Mouse (Mus musculus) retina, postnatal 1 day (tissue): ENCODE measurements at regions not wholly inside any gene's neighbourhood (a gene's known extent, or its start where the extent isn't known, plus 50 kb on each side); places are given as distances from the start of the nearest gene placed in this dataset.
A peak's percentile ranks its signal among the peaks of the same experiment; 100 is the strongest.

Experiments used
- DNase-seq: peaks from one replicate; pipeline ENCODE4 v3.0.0-alpha.2; 2012

DNA sequence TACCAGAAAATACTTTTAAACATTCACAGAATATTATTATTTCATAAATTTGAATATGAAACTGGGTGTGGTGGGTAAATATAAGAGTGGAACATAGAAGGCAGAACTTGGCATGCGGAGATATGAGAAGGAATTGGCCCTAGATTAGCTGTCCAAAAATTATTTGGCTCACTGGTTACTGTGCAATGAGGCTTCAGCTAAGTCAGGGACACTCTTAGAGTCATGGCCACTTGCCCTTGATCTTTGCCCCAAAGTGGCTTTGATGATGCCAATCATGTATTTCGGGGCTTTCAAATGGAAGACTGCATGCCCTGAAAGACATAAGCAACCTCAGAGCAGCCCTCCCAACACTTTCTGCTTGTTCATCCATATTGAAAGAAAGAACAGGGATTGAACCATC is 76.9 kb downstream of the Pxdc1 start:
- no peak for DNase-seq

DNA sequence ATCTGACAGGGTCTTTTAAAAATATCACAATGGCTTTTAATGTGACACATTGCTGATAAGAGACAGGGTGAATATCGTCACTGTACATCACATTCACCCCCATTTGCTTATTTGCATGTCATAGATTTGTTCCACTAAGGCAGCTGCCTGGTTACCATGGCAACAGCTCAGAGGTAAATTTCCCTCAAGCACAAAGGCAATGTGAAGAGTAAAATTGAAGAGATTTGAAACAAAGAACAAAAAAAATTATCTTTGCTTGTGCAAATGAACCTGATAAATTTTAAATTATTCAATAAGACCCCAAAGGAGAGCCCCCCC is 77.3 kb downstream of the Pxdc1 start:
- DNase-seq, result peak; percentile 69

DNA sequence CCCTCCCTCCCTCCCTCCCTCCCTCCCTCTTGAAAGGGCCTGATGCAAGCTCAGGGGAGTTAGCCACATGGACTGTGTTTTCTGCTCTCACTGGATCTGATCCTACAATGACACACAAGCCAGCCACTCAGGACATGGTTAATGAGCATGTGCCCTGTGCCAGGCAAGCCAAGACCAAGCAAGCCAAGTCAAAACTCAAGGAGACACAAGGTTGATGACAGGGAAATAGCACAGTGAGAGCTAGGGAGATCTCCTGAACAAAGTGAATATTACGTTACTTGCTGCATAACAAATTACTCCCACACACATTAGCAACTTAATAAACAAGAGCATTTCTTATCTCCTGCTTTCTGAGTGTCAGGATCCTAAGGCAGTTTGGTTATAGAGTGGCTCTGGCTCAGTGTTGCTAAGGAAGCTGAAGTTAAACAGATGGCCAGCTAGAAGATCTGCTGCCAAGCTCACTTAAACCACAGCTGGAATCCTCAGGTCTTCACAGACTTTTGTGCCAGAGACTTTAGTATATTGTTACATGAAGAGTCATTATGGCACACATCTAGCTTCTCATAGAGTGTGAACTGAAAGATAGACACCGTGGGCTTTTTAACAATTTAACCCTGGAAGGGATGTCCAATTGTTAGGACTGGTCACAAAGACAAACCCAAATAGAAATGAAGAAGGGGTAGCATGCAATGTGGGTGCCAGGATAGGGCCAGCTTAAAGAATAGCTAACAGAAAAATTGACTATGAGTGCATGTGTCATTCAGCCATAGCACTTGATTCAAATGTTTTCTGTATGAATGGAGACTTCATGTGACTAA is 77.9 kb downstream of the Pxdc1 start:
- peak; percentile 7 for DNase-seq

DNA sequence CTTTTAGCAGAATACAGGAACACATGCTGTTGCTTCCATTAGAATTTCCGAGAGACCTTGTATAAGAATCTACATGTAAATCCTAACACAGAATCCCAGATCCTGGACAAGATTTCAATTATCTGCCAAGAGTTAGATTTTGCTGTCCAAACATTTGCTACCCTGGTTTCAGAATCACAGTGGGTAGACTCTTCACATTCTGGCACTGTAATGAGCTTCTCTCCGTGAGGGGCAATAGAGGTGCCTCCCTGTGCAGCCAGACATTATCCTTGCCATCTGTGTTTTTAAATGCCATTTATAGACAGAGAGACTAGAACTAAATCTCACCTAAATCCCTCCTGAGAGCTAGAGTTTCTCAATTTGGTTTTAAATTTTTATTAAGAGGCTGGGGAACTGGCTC is 84.0 kb downstream of the Pxdc1 start:
- no peak for DNase-seq

DNA sequence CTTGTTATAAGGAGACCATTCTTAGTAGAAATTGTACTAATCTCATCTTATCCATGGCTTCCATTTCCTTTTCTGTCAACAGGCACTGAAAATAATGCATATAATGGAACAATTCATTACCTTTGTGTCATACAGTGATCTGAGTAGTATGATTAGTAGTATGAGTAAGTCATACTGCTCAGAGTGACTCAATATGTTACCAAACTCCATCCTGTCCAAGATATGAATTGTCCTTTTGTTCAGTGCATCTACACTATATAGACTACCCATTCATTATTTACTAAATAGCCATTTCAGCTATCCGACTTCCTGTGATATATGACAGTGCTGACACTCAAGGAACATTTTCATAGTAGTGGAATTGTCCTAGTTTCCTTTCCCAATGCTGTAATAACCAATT is 86.6 kb downstream of the Pxdc1 start:
- no peak for DNase-seq

DNA sequence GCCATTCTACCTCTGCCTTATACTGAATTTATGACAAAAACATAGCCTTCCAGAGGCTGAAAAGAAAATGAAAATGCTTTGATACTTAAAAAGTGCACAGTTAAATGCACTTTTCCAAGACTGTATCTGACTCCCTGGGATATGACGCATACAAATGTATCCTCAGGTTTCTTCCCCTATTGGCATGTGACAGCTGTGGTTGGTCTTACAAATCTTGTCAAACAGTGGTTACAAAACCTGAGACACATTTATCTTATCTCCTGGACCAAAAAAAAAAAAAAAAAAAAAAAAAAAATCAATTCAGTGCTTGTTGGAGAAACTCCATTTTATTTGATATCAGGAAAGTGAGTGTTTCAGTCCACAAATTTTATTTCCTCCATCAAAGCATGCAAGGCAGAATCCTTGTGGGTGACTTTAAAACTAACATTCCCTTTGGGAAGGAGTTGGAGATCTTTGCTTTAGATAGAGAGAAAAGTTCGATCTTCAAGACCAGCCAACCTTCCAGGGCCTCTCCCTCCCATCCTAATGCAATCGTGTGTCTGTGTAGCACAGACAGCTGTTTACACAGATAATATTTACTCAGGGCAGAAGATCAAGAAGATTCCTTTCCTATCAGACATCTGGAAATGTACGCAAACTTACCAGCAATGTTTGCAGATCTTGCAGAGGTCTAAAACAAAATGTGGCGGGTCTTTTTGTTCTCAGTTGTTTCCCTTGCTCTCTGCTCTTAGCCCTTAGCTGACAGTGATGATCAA is 103.0 kb downstream of the Pxdc1 start:
- DNase-seq, result no peak

DNA sequence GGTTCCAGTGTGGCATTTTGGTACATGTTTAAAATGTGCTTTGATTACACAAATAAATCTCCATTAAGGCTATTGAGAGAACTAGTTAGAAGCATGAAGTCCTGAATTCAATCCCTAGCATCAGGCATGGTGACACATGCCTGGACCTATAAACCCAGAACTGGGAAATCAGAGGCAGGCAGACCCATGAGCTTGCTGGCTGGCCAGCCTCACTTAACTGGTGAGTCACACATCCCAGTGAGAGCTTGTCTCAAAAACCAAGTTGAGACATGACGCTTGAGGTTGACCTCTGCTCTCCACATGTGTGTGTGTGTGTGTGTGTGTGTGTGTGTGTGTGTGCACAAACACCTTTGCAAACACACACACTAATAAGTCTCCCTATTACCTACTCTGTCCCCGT is 112.6 kb downstream of the Pxdc1 start:
- no peak for DNase-seq

DNA sequence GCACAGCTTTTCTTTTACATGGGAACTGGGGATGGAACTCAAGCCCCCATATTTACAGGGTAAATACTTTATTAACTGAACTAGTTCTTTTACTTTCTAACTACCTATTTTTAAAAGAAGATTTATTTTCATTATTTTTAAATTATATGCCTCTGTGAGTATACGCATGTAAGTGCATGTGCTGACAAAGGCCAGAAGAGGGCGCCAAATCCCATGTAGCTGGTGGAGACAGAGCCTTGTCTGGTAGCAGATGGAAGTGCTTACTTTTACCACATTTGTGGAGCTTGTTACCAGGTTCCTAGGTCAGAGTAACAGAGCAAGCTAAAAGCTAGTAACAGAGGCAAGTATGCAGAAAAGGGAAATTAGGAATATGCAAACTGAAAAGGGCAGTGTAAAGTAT is 119.4 kb downstream of the Pxdc1 start:
- peak; percentile 12 for DNase-seq

DNA sequence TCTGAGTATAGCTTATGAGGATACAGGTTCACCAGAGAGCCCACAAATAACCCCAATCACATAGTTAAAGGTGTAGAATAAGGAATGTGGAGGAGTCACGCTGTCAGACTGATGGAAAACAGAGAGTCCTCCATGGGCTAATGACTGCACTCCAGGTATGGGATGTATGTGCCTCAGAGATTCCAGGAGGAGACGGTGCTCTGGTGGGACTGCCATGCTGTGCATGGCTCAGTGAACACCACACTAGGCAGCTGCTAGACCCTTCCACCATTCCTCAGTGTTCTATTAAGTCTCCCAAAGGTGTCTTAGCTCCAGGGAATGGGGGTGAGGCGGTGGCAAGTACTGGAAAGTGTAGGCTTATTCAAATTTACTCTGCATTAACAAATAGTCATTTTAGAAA is 142.0 kb downstream of the Pxdc1 start:
- no peak for DNase-seq

DNA sequence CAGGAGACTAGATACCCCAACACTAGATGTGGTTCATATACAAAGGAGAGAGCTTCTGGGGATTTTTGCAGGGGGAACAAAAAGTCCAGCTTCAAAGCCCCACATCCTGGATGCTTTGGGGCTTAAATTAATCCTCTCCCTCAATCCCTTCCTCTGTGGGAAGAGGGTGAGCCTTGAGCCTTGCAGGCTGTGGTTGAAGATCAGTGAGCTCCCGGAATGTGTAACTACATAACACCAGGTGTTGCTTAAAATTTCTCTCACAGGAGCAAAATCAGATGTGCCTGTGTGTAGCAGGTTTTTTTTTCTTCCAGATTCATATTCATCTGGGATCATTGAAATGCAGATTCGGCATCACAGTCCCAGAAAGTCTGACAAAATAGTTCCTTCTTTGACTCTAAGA is 146.1 kb downstream of the Pxdc1 start:
- no peak for DNase-seq

DNA sequence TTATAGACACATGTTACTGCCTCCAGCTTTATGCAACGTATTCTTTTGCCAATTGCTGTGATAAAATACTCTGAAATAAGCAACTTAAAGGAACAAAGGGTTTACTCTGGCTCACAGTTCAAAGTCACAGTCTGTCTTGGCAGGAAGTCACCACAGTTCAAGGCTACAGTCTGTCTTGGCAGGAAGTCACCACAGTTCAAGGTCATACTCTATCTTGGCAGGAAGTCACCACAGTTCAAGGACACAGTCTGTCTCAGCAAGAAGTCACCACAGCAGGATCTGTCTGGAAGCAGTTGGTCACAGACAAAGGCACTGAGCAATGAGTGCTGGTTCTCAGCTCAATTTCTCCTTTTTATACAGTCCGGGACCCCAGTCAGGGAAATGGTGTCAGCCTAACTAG is 147.4 kb downstream of the Pxdc1 start:
- DNase-seq, result no peak

DNA sequence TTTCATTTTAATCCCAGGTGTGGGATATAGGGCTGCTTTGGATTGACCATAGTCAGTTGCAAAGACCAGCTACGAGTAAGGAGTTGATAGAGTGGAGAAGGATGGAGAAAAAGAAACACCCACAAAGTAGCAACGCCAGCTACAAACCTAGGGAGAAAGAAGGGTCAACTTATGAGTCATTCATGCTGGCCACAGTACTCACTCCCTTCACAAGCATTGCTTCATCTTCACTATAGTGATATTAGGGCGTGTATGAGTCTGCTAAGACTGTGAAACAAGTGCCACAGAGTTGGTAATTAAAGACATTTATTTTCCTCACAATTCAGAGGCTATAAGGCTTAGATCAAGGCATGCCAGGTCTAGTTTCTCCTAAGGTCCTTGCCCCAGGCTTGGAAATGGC is 148.4 kb downstream of the Pxdc1 start:
- no peak for DNase-seq

DNA sequence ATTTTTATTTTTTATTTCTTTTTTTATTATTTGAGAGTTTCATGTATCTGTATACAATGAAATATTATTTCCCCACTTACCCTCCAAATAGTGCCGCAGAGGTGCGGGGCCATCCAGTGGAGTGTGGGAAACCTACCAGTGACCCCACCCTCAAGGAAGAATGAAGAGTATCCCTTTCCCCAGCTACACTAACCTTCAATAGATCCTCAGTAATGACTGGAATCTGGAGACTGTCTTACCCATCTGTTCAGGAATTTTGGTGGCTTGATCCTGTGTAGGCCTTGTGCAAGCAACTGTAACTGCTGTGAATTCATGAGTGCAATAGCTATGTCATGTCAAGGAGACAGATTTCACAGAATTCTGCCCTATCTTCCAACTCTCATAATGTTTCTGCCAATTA is 153.9 kb upstream of the Slc22a23 start:
- no peak for DNase-seq

DNA sequence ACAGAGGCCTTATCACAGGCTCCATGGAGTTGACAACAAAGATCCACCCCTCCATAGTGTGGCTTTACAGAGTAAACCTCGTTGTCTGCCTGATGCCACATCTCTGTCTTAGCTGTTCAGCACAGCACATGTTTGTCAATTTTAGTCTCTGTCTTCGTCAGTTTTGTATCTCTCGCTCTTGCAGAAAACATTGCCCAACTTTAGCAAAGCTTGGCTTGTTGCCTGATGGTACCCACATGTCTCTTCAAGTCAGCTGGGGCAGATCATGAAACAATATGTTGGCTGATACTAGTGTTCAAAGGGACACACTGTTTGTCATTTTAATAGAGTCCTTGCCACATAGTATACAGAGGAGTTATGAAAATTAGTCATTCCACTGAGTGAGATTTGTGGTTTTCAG is 152.7 kb upstream of the Slc22a23 start:
- DNase-seq, result no peak

DNA sequence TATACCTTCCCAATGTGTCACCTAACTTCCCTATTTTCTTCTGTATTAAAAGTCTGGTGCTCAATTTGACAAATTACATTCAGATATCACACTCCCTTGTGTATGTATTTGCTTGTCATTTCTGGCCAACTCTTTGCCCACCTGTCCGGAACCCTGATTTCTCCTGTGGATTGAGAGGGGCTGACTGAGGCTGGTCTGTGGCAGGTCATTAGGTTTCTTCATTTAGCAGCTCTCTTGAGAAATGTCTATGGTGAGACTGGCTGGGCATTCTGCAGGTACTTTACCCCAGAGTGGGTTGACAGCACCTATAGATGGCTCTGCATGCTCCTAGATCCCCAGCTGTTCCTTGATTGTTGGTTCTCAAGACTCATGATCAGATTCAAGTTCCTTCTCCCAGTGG is 139.8 kb upstream of the Slc22a23 start:
- DNase-seq, result no peak

DNA sequence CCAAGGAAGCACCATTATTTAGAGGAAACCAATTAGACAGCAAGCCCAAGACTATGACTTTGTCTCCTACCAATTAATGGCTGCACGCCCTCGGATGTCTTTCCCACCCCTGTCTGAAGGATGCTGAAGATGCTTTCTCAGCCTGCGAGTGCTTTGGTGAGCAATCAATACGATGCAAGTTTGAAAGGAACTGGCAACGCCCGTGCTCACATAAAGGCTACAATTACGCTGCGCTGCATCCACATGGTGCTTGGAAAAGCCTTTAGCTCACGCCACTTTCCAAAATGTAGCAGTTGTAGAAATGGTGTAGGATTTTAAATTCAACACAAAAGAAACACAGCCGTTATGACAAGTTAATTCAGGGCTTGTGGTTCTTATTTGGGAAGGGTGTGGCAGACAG is 136.5 kb upstream of the Slc22a23 start:
- no peak for DNase-seq

DNA sequence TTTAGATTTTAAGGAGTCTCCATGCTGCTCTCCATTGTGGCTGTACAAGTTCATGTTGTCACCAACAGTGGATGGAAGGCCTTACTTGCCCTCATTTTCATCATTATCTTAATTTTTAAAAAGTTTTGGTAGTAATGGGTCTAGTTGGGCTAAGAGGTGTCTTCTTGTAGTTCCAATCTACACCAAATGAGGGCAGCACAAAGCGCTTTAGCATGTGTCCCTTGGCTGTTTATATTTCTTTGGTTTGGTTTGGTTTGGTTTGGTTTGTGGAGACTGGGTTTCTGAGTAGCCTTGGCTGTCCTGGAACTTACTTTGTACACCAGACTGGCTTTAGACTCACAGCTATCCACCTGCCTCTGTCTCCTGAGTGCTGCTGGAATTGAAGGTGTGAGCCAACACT is 125.4 kb upstream of the Slc22a23 start:
- no peak for DNase-seq

DNA sequence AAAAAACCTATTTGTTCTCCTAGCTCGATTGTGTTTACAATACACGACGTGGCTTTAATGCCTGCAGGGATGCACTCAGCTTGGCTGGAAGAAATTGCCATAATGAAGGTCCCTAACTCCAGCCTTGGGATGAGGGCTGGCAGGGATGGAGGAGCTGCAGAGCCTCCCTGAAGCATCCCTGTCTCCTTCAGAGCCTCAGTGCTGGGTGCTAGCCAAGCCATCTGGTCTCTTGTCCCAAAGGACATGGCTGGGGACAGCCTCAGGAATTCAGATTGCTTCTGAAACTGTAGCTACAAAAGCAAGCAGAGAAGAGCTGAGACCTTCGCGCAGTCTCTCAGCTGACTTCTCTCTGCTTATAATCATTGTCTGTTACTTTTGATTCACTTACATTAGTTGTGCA is 124.6 kb upstream of the Slc22a23 start:
- DNase-seq, result no peak

DNA sequence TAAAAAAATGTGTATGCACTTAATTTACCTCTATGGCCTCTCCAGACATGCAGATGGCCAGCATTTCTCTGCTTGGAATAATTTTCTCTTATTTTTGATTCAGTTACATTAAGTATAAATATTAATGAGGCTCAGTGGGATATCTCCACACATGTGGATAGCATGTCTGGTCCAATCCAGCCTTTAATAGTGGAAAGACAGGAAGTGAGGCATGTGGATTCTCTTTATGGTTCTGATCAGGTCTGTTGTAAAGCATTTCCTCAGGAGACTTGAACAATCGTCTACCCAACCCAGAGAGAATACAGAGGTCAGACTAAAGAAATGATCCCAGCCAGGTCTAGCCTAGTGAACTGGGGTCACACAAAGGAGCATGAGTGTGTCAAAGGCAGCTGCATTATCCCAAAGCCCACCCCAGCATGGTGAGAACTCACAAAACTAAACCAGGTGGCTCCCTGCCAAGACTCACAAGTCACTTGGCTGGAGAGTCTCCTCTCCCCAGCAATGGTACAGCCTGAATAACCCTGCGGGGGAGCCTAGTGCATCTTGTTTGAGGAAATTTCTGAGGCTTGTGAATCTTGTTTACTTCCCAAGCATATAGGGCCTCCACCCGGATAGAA is 123.3 kb upstream of the Slc22a23 start:
- DNase-seq, result no peak

DNA sequence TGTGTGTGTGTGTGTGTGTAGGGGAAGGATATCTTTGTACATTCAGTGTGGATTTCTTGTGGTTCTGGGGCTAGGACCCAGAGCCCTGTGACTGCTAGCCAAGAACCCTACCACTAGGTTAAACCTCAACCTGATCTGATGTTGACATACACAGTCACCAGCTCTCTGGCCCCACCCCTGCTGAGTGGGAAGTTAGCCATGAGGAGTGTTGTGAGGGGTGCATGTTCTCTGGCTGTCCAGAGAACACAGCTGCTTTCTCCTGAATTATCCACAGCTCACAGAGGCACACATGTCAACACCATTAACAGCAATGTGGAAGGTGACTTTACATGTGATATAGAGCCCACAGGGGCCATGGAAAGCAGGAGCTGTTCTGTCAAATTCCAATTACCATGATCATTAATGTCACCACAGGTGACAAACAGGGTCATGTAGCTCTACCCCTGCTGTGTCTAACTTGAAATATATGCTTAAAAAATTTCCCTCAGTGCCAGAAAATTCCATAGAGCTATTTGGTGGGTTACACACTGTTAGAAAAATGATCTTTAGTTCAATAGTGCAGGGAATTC is 121.0 kb upstream of the Slc22a23 start:
- no peak for DNase-seq

DNA sequence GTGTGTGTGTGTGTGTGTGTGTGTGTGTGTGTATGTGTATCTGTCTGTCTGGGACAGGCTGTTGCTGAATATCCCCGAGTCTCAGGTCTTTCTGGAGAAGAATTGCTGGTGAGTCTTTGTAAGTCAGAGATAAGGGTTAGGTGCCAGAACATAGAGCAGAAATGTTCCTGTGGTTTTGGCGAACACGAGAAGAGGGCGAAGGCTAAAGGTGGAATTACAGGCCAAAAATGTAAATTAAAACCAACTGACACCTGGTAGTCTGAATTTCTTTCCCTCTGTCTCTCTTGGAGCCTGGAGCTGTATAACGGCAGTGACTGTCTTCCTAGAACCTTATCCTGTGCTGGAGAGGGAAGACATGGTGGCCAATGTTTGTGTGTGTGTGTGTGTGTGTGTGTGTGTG is 120.5 kb upstream of the Slc22a23 start:
- DNase-seq, result no peak

DNA sequence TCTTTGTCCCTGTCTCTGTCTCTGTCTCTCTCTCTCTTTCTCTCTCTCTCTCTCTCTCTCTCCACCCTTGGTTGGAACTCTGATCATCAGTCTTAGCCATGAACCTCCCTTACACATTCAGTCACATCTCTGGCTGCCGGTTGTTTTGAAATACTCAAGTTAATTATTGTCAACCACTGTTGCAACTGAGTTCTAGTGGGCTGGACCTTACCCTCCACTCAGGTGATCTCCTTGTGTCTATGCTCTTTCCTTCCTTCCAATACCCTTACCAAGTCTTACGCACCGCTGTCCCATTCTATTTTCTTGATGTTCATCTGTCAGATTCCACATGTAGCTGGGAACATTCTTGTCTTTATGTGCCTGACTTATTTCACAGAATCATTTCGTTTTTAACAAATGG is 119.2 kb upstream of the Slc22a23 start:
- DNase-seq, result no peak

DNA sequence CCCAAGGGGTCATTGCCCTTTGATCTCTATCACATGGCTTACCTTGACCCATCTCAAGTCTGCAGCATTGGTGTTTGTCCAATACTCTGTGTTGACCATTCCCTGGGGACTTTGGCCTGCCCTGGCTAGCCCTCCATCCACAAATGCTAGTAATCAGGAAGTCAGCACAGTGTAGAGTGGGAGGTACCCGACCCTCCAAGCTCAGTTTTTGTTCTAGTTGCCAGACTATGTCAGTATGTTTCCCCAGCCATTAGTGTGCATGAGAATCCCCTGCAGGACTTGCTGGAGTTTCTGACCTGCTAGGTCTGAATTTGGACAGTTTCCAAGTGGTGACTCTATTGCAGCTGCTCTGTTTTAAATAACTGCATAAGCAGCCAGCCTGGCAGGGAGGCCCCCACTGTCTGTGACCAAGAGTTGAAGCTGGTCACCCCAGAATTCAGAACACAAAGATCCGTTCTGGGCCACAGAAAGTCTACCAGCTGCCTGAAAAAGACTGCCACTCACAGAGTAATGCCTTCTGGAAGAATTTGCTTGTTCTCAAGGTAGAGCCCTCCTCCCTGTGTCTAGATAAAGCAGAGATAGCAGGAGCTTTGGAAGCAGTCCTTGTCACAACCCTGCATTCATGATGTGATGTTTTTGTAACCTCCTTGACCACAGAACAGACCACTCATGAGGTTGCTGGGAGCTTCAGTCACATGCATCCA is 118.0 kb upstream of the Slc22a23 start:
- peak; percentile 38 for DNase-seq
